Mouse (Mus musculus) intestine, postnatal 0 days (tissue): ENCODE data around the gene Lrch3. TPM values are rescaled to one million over a fixed set of nuclear protein-coding genes. Genes with fewer than 3 reads are reported as not detected.

Experiments
- ATAC-seq: fragments of 200-750 bp; cut with Nextera tagmentation; 2 replicates; pipeline ENCODE4 v1.8.0; 2017; ENCODE audit warnings: mild to moderate bottlenecking, moderate TSS enrichment, moderate library complexity
- H3K27ac ChIP-seq: fragments of 300-500 bp; sonication (generic); 2 replicates; pipeline ENCODE4 v1.5.1; 2014; ENCODE audit warnings: mild to moderate bottlenecking, low read depth, low read length, moderate library complexity
- H3K27me3 ChIP-seq: fragments of 300-500 bp; sonication (generic); replicated peaks from 2 replicates; pipeline ENCODE4 v1.6.1; 2014; ENCODE audit warnings: low read length, mixed read lengths; ENCODE audit not compliant: control insufficient read depth, insufficient read depth
- H3K36me3 ChIP-seq: fragments of 300-500 bp; sonication (generic); 2 replicates; pipeline ENCODE4 v1.6.1; 2014; ENCODE audit warnings: mild to moderate bottlenecking, moderate library complexity; ENCODE audit not compliant: control insufficient read depth, insufficient read depth
- H3K4me1 ChIP-seq: fragments of 300-500 bp; sonication (generic); replicated peaks from 2 replicates; pipeline ENCODE4 v1.6.1; 2014; ENCODE audit warnings: antibody characterized with exemption, low read length, mixed read lengths; ENCODE audit not compliant: control insufficient read depth, insufficient read depth
- H3K4me2 ChIP-seq: fragments of 300-500 bp; sonication (generic); replicated peaks from 2 replicates; pipeline ENCODE4 v1.6.1; 2014; ENCODE audit warnings: low read depth, mild to moderate bottlenecking, moderate library complexity
- H3K4me3 ChIP-seq: fragments of 300-500 bp; sonication (generic); 2 replicates; pipeline ENCODE4 v1.5.1; 2014; ENCODE audit warnings: low read depth, low read length
- H3K9ac ChIP-seq: fragments of 300-500 bp; sonication (generic); 2 replicates; pipeline ENCODE4 v1.6.1; 2014; ENCODE audit warnings: mild to moderate bottlenecking, low read depth, low read length
- H3K9me3 ChIP-seq: fragments of 300-500 bp; sonication (generic); 2 replicates; pipeline ENCODE4 v1.6.1; 2016; ENCODE audit warnings: mixed run types; ENCODE audit not compliant: control insufficient read depth
- CTCF ChIP-seq: sonication (generic); IDR thresholded peaks from 2 replicates; pipeline ENCODE4 v1.5.1; 2016; ENCODE audit warnings: low read depth, mild to moderate bottlenecking, control low read depth, antibody characterized with exemption, moderate library complexity
- WGBS: fragments of 180-500 bp; shearing (Covaris S2); extraction: QIAGEN DNeasy Blood & Tissue Kit; methylation state at CpG from one replicate; pipeline ENCODE4 v1.1.7; 2014; 5-methylcytosine and 5-hydroxymethylcytosine counted together
- polyA plus RNA-seq: library from polyadenylated mRNA; unstranded; fragments of >200 nt; fragmentation: Nextera tagmentation; extraction: Ambion mirVana; gene quantifications from 2 replicates; pipeline ENCODE4 v1.2.1, GENCODE M21; 2015

The Lrch3 gene
- polyA plus RNA-seq, 1 experiment from 2014 or later, result 7.8 TPM

DNA sequence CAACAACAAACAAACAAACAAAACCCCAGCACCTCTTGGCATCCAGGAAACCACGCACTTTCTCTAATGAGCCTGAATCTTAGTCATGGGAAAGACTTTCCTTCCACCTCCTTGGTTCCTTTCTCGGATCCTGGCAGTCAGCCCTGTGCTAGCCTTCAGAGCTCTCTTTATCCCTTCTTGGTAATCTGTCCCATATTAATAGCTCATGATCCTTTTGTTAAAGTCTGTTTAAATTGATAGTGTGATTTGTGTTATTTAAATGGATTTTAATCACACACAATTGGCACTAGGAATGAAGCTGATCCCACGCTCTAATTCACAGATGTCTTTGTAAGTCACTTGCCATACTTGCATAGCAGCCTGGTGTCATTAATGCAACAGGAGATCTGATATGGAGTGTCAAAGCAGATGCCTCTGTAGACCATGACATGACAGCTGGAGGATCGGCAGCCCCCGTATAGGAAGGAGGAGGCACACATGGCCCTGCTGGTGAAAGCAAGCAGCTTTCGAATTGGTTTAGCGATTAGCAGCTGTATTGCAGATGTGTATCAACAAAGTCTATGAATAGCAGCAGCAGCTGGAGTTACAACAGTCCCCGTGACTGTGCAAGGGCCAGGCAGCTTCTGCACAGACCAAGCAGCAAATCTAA lies 110.7 kb downstream of the Lrch3 start:
- no peak overlapping the region for H3K4me3 ChIP-seq
- no peak for ATAC-seq
- H3K9ac ChIP-seq, result no peak overlapping the region
- TF ChIP-seq CTCF, result no peak
- no peaks in the 10 kb centered on the region for H3K9me3 ChIP-seq
- H3K4me1 ChIP-seq, result no peaks in the 10 kb centered on the region
- H3K27me3 ChIP-seq, result no peaks in the 10 kb centered on the region
- no peaks in the 10 kb centered on the region for H3K36me3 ChIP-seq
- WGBS, result 67% methylated on average over 8 of the region's 8 CpGs
- no peak overlapping the region for H3K4me2 ChIP-seq
- H3K27ac ChIP-seq, result no peak overlapping the region

GRCm38 (mm10) chr16:33026357-33026756 lies 112.5 kb downstream of the Lrch3 start:
- H3K27ac ChIP-seq, result no peak overlapping the region
- WGBS, result 89% methylated on average over 7 of the region's 7 CpGs
- H3K27me3 ChIP-seq, result no peaks in the 10 kb centered on the region
- TF ChIP-seq CTCF, result no peak
- ATAC-seq, result no peak
- no peak overlapping the region for H3K4me2 ChIP-seq
- no peak overlapping the region for H3K9ac ChIP-seq
- H3K4me1 ChIP-seq, result no peaks in the 10 kb centered on the region
- H3K9me3 ChIP-seq, result no peaks in the 10 kb centered on the region
- no peaks in the 10 kb centered on the region for H3K36me3 ChIP-seq
- no peak overlapping the region for H3K4me3 ChIP-seq

DNA sequence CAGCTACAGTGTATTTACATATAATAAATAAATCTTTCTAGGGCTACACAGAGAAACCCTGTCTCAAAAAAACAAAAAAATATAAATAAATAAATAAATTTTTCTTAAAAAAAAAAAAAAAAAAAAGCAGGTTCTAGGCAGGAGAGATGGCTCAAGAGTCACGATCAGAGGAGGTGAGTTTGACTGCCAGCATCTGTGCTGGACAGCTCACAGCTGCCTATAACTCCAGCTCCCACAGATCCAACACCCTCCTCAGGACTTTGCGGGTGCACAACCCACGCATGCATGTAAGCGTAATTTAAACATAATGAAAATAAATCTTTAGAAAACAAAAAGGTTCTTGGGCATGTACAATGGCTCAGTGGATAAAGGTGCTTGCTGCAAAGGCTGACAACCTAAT lies 122.1 kb downstream of the Lrch3 start:
- Histone ChIP-seq H3K27me3 (no peaks in the 10 kb centered on the region), H3K9ac (no peak overlapping the region), H3K4me2 (no peak overlapping the region), H3K9me3 (no peaks in the 10 kb centered on the region), H3K27ac (no peak overlapping the region), H3K36me3 (no peaks in the 10 kb centered on the region), H3K4me1 (no peaks in the 10 kb centered on the region), H3K4me3 (no peak overlapping the region)
- TF ChIP-seq CTCF, result no peak
- no peak for ATAC-seq
- WGBS, result 81% methylated on average over 4 of the region's 4 CpGs

DNA sequence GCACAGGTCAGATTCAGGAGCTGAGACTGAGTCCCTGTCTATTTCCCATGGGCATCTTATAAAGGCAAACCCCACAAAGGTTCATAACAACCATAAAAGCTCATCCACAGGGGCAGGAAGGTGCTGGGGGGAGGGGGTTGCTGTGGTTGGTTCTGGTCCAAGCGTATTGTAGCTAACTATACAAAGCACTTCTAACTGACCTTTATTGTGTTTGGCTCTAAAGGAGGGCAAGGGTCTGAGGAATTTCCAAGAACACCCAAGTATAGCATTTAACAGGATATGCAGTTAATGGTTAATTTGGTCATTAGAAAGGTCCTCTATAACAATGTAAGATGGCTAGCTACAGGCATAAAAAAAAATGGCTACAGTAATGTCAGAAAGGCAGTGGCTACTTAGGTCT lies 128.8 kb downstream of the Lrch3 start:
- H3K27ac ChIP-seq, result no peak overlapping the region
- TF ChIP-seq CTCF, result no peak
- no peaks in the 10 kb centered on the region for H3K27me3 ChIP-seq
- H3K4me2 ChIP-seq, result no peak overlapping the region
- no peaks in the 10 kb centered on the region for H3K4me1 ChIP-seq
- H3K36me3 ChIP-seq, result no peaks in the 10 kb centered on the region
- no peaks in the 10 kb centered on the region for H3K9me3 ChIP-seq
- no peak for ATAC-seq
- H3K4me3 ChIP-seq, result no peak overlapping the region
- WGBS, result 83% methylated on average over 1 of the region's 1 CpGs
- H3K9ac ChIP-seq, result no peak overlapping the region

DNA sequence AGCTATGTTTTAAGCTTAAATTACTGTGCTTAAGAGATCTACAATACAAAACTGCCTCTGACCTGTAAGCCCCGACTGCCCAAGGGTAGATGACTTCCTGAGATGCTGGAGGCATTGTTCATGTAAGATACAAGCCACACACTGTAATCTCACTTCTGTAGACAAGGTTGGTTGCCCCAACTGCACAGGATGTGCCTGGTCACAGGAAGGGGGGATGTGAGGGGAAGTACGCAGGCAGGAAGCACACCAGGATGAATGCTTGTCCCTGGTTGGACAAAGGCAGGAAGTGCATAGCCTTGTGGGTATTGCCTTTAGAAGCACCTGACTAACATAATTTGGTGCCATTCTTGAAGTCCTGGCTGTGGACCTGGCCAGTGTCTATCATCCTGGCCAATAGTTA lies 129.4 kb downstream of the Lrch3 start:
- H3K27ac ChIP-seq, result no peak overlapping the region
- no peak for ATAC-seq

DNA sequence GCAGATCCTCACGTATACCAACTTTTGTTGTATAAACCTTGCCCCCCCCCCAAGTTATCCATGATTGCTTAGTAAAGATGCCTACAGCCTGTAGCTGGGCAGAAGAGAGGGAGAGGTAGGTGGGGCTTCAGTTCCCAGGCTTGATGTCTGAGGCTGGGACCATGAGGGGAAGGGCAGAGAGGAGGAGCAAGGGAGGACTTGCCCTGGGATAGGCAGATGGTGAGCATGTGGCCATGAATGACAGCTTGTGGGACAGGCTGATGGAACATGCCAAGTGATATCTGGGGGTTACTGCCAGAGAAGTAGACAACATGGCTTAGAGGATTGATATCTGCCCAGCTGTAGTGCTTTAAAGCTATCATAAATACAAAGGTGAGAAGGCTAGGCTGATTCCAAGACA lies 134.1 kb downstream of the Lrch3 start:
- no peaks in the 10 kb centered on the region for H3K4me1 ChIP-seq
- WGBS, result 93% methylated on average over 1 of the region's 1 CpGs
- no peaks in the 10 kb centered on the region for H3K36me3 ChIP-seq
- no peak overlapping the region for H3K27ac ChIP-seq
- no peak overlapping the region for H3K4me3 ChIP-seq
- no peak overlapping the region for H3K9ac ChIP-seq
- no peak for TF ChIP-seq CTCF
- no peak overlapping the region for H3K4me2 ChIP-seq
- ATAC-seq, result no peak
- H3K27me3 ChIP-seq, result no peaks in the 10 kb centered on the region
- no peaks in the 10 kb centered on the region for H3K9me3 ChIP-seq

More for the DNA sequence above, 129.4 kb downstream of the Lrch3 start:
- Histone ChIP-seq H3K9me3 (no peaks in the 10 kb centered on the region), H3K4me3 (no peak overlapping the region), H3K27me3 (no peaks in the 10 kb centered on the region), H3K9ac (no peak overlapping the region), H3K4me1 (no peaks in the 10 kb centered on the region), H3K4me2 (no peak overlapping the region), H3K36me3 (no peaks in the 10 kb centered on the region)
- no peak for TF ChIP-seq CTCF
- WGBS, result 71% methylated on average over 2 of the region's 2 CpGs

GRCm38 (mm10) chr16:33048686-33049085 lies 134.8 kb downstream of the Lrch3 start:
- 68% methylated on average over 2 of the region's 2 CpGs for WGBS
- TF ChIP-seq CTCF, result no peak

More at GRCm38 (mm10) chr16:33048686-33049085, 134.8 kb downstream of the Lrch3 start:
- Histone ChIP-seq H3K4me1 (no peaks in the 10 kb centered on the region), H3K9me3 (no peaks in the 10 kb centered on the region), H3K4me3 (no peak overlapping the region), H3K36me3 (no peaks in the 10 kb centered on the region), H3K27ac (no peak overlapping the region), H3K27me3 (no peaks in the 10 kb centered on the region), H3K9ac (no peak overlapping the region), H3K4me2 (no peak overlapping the region)
- ATAC-seq, result no peak
